Mouse (Mus musculus) megakaryocyte, embryonic 14.5 days (primary cell): ENCODE results near the gene Bri3.

Experiments
- FLI1 ChIP-seq: IDR thresholded peaks from 2 replicates; pipeline ENCODE4 v1.6.1; 2012; ENCODE audit warnings: low read length, inconsistent platforms, mixed read lengths
- GATA1 ChIP-seq: IDR thresholded peaks from 3 replicates; pipeline ENCODE4 v1.6.1; 2012; ENCODE audit warnings: mixed read lengths, low read length, inconsistent platforms, borderline replicate concordance

DNA sequence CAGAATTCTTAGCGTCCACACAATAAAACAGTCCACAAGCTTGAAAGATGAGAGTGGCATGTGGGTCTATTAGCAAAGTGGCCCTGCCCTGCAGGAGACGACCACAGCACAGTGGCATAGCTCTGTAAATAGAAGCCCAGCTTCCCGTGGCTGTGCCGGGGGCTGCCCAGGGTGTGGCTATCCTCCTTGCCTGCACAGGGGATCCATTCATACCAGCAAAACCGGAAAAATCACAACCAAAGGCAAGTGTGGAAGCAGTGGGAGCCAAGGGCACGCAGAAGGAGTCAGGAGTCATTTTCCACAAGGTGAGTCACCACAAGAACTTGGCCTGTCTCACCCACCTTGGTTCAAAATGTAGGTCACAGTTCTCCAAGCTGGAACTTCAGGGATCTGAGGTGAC is 74.0 kb downstream of the Bri3 start:
- TF ChIP-seq FLI1 (no peak), GATA1 (no peak)
